Mouse (Mus musculus): Measurements from ENCODE around the gene Kcnn1. TPM values are rescaled to one million over a fixed set of nuclear protein-coding genes. Genes with fewer than 3 reads are reported as not detected.

Kcnn1 gene
- polyA plus RNA-seq, 1 experiment from 2014 or later = 0.72 TPM

GRCm38 (mm10) chr8:70852595-70853231 is 10.3 kb downstream of the Kcnn1 start:
- 90% methylated on average over 41 of the region's 41 CpGs for WGBS
- no peaks in the 10 kb centered on the region for H3K9me3 ChIP-seq (ENCODE audit: control insufficient read depth, low read length)
- H3K36me3 ChIP-seq (ENCODE audit: control insufficient read depth, insufficient read depth, low read length) = no peaks in the 10 kb centered on the region
- H3K4me2 ChIP-seq (replicated peaks; ENCODE audit: low read depth) = no peak overlapping the region
- no peak for DNase-seq (ENCODE audit: low spot score)
- H3K27ac ChIP-seq (replicated peaks) = no peak overlapping the region
- no peak overlapping the region for H3K9ac ChIP-seq (ENCODE audit: low read length)
- TF ChIP-seq CTCF (IDR thresholded peaks at IDR 0.05; ENCODE audit: low read depth) = no peak
- H3K4me1 ChIP-seq (replicated peaks; ENCODE audit: control insufficient read depth, insufficient read depth) = peaks cover 4% of the 10 kb centered on the region; the same call in 1 of the 2 replicates
- no peak overlapping the region for H3K4me3 ChIP-seq (ENCODE audit: low read depth, low read length)
- no peak for ATAC-seq (ENCODE audit: low FRiP score, low TSS enrichment)
- no peaks in the 10 kb centered on the region for H3K27me3 ChIP-seq (ENCODE audit: control insufficient read depth, insufficient read depth, low read length)

- TF ChIP-seq CTCF (IDR thresholded peaks at IDR 0.05; ENCODE audit: low read depth) = no peak
- no peak for TF ChIP-seq EP300 (optimal IDR thresholded peaks at IDR 0.05)
- DNase-seq (ENCODE audit: low spot score) = no peak
- H3K4me1 ChIP-seq (replicated peaks; ENCODE audit: control insufficient read depth, insufficient read depth) = no peaks in the 10 kb centered on the region; the same call in 1 of the 2 replicates
- WGBS = 49% methylated on average over 6 of the region's 6 CpGs
- H3K27ac ChIP-seq (replicated peaks) = no peak overlapping the region
- H3K9ac ChIP-seq (ENCODE audit: low read length) = peak overlapping the region; percentile 27; the same call in 1 of the 2 replicates
- H3K9me3 ChIP-seq (ENCODE audit: control insufficient read depth, low read length) = no peaks in the 10 kb centered on the region
- no peak for ATAC-seq (ENCODE audit: low FRiP score, low TSS enrichment)
- no peaks in the 10 kb centered on the region for H3K36me3 ChIP-seq (ENCODE audit: control insufficient read depth, insufficient read depth, low read length)
- no peak overlapping the region for H3K4me2 ChIP-seq (replicated peaks; ENCODE audit: low read depth)
- H3K27me3 ChIP-seq (ENCODE audit: control insufficient read depth, insufficient read depth, low read length) = no peaks in the 10 kb centered on the region
- H3K4me3 ChIP-seq (ENCODE audit: low read depth, low read length) = no peak overlapping the region
These were observed 11.2 kb downstream of the Kcnn1 start for GRCm38 (mm10) chr8:70851837-70852236.

GRCm38 (mm10) chr8:70850947-70851346 is 12.1 kb downstream of the Kcnn1 start:
- no peak for TF ChIP-seq CTCF (IDR thresholded peaks at IDR 0.05; ENCODE audit: low read depth)
- no peak for TF ChIP-seq EP300 (optimal IDR thresholded peaks at IDR 0.05)
- WGBS = 83% methylated on average over 4 of the region's 4 CpGs
- no peak for ATAC-seq (ENCODE audit: low FRiP score, low TSS enrichment)
- no peaks in the 10 kb centered on the region for H3K27me3 ChIP-seq (ENCODE audit: control insufficient read depth, insufficient read depth, low read length)
- no peaks in the 10 kb centered on the region for H3K36me3 ChIP-seq (ENCODE audit: control insufficient read depth, insufficient read depth, low read length)
- no peak overlapping the region for H3K9ac ChIP-seq (ENCODE audit: low read length)
- H3K9me3 ChIP-seq (ENCODE audit: control insufficient read depth, low read length) = no peaks in the 10 kb centered on the region
- H3K4me1 ChIP-seq (replicated peaks; ENCODE audit: control insufficient read depth, insufficient read depth) = no peaks in the 10 kb centered on the region
- H3K27ac ChIP-seq (replicated peaks) = no peak overlapping the region
- H3K4me2 ChIP-seq (replicated peaks; ENCODE audit: low read depth) = no peak overlapping the region
- DNase-seq (ENCODE audit: low spot score) = no peak
- no peak overlapping the region for H3K4me3 ChIP-seq (ENCODE audit: low read depth, low read length)

- Histone ChIP-seq H3K4me2 (replicated peaks; ENCODE audit: low read depth) (no peak overlapping the region), H3K27ac (replicated peaks) (no peak overlapping the region), H3K4me3 (ENCODE audit: low read depth, low read length) (no peak overlapping the region), H3K9ac (ENCODE audit: low read length) (no peak overlapping the region), H3K27me3 (ENCODE audit: control insufficient read depth, insufficient read depth, low read length) (no peaks in the 10 kb centered on the region), H3K36me3 (ENCODE audit: control insufficient read depth, insufficient read depth, low read length) (no peaks in the 10 kb centered on the region), H3K9me3 (ENCODE audit: control insufficient read depth, low read length) (no peaks in the 10 kb centered on the region), H3K4me1 (replicated peaks; ENCODE audit: control insufficient read depth, insufficient read depth) (no peaks in the 10 kb centered on the region)
- TF ChIP-seq CTCF (IDR thresholded peaks at IDR 0.05; ENCODE audit: low read depth) (no peak), EP300 (optimal IDR thresholded peaks at IDR 0.05) (no peak)
- WGBS = 73% methylated on average over 7 of the region's 7 CpGs
- no peak for ATAC-seq (ENCODE audit: low FRiP score, low TSS enrichment)
- DNase-seq (ENCODE audit: low spot score) = no peak
These were observed 12.8 kb downstream of the Kcnn1 start for GRCm38 (mm10) chr8:70850132-70850845.

- Histone ChIP-seq H3K36me3 (ENCODE audit: control insufficient read depth, insufficient read depth, low read length) (no peaks in the 10 kb centered on the region), H3K4me2 (replicated peaks; ENCODE audit: low read depth) (no peak overlapping the region), H3K9ac (ENCODE audit: low read length) (no peak overlapping the region), H3K27me3 (ENCODE audit: control insufficient read depth, insufficient read depth, low read length) (no peaks in the 10 kb centered on the region), H3K4me1 (replicated peaks; ENCODE audit: control insufficient read depth, insufficient read depth) (no peaks in the 10 kb centered on the region), H3K4me3 (ENCODE audit: low read depth, low read length) (no peak overlapping the region), H3K27ac (replicated peaks) (no peak overlapping the region), H3K9me3 (ENCODE audit: control insufficient read depth, low read length) (no peaks in the 10 kb centered on the region)
- TF ChIP-seq CTCF (IDR thresholded peaks at IDR 0.05; ENCODE audit: low read depth) (no peak), EP300 (optimal IDR thresholded peaks at IDR 0.05) (no peak)
- ATAC-seq (ENCODE audit: low FRiP score, low TSS enrichment) (no peak), DNase-seq (ENCODE audit: low spot score) (no peak)
- 77% methylated on average over 3 of the region's 3 CpGs for WGBS
These were observed 13.6 kb downstream of the Kcnn1 start for GRCm38 (mm10) chr8:70849333-70849990.

Measured in stomach, postnatal 0 days (tissue).